Mouse (Mus musculus) stomach, embryonic 14.5 days (tissue): ENCODE data around the gene Trpc4ap. TPM values are rescaled to one million over a fixed set of nuclear protein-coding genes. Genes with fewer than 3 reads are reported as not detected.
A peak's percentile ranks its signal among the peaks of the same experiment; 100 is the strongest.

Experiments
- ATAC-seq: fragments of 200-750 bp; cut with Nextera tagmentation; 2 replicates; pipeline ENCODE4 v1.8.0; 2017; ENCODE audit warnings: low read depth, moderate TSS enrichment; ENCODE audit not compliant: insufficient number of reproducible peaks, insufficient read depth, low FRiP score
- H3K27ac ChIP-seq: fragments of 300-500 bp; sonication (generic); 2 replicates; pipeline ENCODE4 v1.5.1; 2014; ENCODE audit warnings: mild to moderate bottlenecking, low read length, moderate library complexity, mixed read lengths
- H3K27me3 ChIP-seq: fragments of 300-500 bp; sonication (generic); 2 replicates; pipeline ENCODE4 v1.6.1; 2014; ENCODE audit warnings: low read length, control low read depth, mixed read lengths; ENCODE audit not compliant: control insufficient read depth, insufficient read depth
- H3K36me3 ChIP-seq: fragments of 300-500 bp; sonication (generic); 2 replicates; pipeline ENCODE4 v1.6.1; 2014; ENCODE audit warnings: mild to moderate bottlenecking, control low read depth, low read length, moderate library complexity, mixed read lengths; ENCODE audit not compliant: control insufficient read depth, insufficient read depth
- H3K4me1 ChIP-seq: fragments of 300-500 bp; sonication (generic); 2 replicates; pipeline ENCODE4 v1.6.1; 2014; ENCODE audit warnings: low read length, control low read depth, mixed read lengths; ENCODE audit not compliant: control insufficient read depth, insufficient read depth
- H3K4me2 ChIP-seq: fragments of 300-500 bp; sonication (generic); replicated peaks from 2 replicates; pipeline ENCODE4 v1.6.1; 2014; ENCODE audit warnings: low read depth, low read length, control low read depth
- H3K4me3 ChIP-seq: fragments of 300-500 bp; sonication (generic); 2 replicates; pipeline ENCODE4 v1.5.1; 2014; ENCODE audit warnings: low read depth, low read length, control low read depth
- H3K9ac ChIP-seq: fragments of 300-500 bp; sonication (generic); replicated peaks from 2 replicates; pipeline ENCODE4 v1.6.1; 2014; ENCODE audit warnings: low read depth, mild to moderate bottlenecking, control low read depth, low read length, moderate library complexity, mixed read lengths
- H3K9me3 ChIP-seq: fragments of 300-500 bp; sonication (generic); 2 replicates; pipeline ENCODE4 v1.6.1; 2016; ENCODE audit warnings: low read depth, low read length, control low read depth; ENCODE audit not compliant: control insufficient read depth
- WGBS: fragments of 180-500 bp; shearing (Covaris S2); extraction: QIAGEN DNeasy Blood & Tissue Kit; methylation state at CpG from one replicate; pipeline ENCODE4 v1.1.7; 2014; 5-methylcytosine and 5-hydroxymethylcytosine counted together
- polyA plus RNA-seq: library from polyadenylated mRNA; unstranded; fragments of >200 nt; fragmentation: Nextera tagmentation; extraction: Ambion mirVana; gene quantifications from 2 replicates; pipeline ENCODE4 v1.2.1, GENCODE M21; 2014

The Trpc4ap gene
- polyA plus RNA-seq, 1 experiment from 2014 or later, result 137 TPM

DNA sequence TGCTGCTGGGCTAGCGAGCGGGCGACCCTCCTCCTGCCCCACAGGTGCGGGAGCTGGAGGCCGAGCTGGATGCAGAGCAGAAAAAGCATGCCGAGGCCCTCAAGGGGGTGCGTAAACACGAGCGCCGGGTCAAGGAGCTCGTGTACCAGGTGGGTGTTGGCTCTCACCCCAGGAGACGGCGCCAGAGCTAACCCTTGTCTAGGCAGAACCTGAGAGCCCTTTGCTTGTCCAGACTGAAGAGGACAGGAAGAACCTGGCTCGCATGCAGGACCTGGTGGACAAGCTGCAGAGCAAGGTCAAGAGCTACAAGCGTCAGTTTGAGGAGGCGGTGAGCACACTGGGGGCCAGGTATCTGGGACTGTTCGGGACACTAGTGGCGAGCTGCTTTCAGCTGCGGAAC lies 59.1 kb downstream of the Trpc4ap start:
- ATAC-seq, result no peak
- Histone ChIP-seq H3K4me2 (no peak overlapping the region), H3K27ac (no peak overlapping the region), H3K9me3 (no peaks in the 10 kb centered on the region), H3K4me1 (peaks cover 6% of the 10 kb centered on the region; the same call in 1 of the 2 replicates), H3K36me3 (peaks cover 45% of the 10 kb centered on the region), H3K4me3 (no peak overlapping the region), H3K27me3 (peaks cover 21% of the 10 kb centered on the region), H3K9ac (no peak overlapping the region)
- WGBS, result 64% methylated on average over 19 of the region's 19 CpGs

DNA sequence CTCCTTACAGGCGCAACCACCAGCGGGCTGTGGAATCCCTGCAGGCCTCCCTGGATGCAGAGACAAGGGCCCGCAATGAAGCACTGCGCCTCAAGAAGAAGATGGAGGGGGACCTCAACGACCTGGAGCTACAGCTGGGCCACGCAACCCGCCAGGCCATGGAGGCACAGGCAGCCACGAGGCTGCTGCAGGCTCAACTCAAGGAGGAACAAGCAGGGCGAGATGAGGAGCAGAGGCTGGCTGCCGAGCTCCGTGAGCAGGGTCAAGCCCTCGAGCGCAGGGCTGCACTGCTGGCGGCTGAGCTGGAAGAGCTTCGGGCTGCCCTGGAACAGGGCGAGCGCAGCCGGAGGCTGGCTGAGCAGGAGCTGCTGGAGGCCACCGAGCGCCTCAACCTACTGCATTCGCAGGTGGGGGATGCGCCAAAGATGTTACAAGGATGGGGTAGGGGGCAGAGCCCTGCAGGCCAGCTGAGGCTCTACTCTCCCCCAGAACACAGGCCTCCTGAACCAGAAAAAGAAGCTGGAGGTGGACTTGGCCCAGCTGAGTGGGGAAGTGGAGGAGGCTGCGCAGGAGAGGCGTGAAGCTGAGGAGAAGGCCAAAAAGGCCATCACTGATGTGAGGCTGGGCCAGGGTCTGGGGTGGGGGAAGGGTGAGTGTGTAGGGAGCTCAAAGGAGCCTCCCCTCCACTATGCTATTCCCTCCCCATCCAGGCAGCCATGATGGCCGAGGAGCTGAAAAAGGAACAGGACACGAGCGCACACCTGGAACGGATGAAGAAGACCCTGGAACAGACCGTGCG lies 59.8 kb downstream of the Trpc4ap start:
- Histone ChIP-seq H3K9ac (no peak overlapping the region), H3K4me1 (peaks cover 6% of the 10 kb centered on the region; the same call in 1 of the 2 replicates), H3K27me3 (peaks cover 21% of the 10 kb centered on the region), H3K27ac (no peak overlapping the region), H3K9me3 (no peaks in the 10 kb centered on the region), H3K4me2 (no peak overlapping the region), H3K4me3 (no peak overlapping the region), H3K36me3 (peaks cover 37% of the 10 kb centered on the region)
- WGBS, result 70% methylated on average over 30 of the region's 30 CpGs
- ATAC-seq, result no peak

DNA sequence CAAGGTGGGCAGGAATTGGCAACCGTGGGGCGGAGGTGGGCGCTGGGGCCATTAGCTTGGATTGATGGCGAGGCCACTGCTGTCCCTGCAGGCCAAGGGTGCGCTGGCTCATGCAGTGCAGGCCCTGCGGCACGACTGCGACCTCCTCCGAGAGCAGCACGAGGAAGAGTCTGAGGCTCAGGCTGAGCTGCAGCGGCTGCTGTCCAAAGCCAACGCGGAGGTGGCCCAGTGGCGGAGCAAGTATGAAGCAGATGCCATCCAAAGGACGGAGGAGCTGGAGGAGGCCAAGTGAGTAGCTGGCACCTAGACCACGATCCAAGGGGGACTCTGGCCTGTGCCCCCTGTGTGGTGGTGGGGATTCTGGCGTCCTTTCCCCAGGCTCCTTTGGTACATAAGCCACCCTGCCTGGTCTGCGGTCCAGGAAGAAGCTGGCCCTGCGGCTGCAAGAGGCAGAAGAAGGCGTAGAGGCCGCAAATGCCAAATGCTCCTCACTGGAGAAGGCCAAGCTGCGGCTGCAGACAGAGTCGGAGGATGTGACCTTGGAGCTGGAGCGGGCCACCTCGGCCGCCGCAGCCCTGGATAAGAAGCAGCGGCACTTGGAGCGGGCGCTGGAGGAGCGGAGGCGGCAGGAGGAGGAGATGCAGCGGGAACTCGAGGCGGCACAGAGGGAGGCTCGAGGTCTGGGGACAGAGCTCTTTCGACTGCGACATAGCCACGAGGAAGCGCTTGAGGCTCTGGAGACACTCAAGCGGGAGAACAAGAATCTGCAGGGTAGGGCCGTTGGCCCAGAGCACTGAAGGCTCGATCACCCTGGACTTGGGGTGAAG lies 61.4 kb downstream of the Trpc4ap start:
- no peak for ATAC-seq
- no peak overlapping the region for H3K4me3 ChIP-seq
- peaks cover 25% of the 10 kb centered on the region for H3K36me3 ChIP-seq
- peaks cover 6% of the 10 kb centered on the region; the same call in 1 of the 2 replicates for H3K4me1 ChIP-seq
- no peaks in the 10 kb centered on the region for H3K9me3 ChIP-seq
- peaks cover 21% of the 10 kb centered on the region for H3K27me3 ChIP-seq
- 36% methylated on average over 43 of the region's 43 CpGs for WGBS
- no peak overlapping the region for H3K4me2 ChIP-seq
- H3K27ac ChIP-seq, result no peak overlapping the region
- H3K9ac ChIP-seq, result no peak overlapping the region

DNA sequence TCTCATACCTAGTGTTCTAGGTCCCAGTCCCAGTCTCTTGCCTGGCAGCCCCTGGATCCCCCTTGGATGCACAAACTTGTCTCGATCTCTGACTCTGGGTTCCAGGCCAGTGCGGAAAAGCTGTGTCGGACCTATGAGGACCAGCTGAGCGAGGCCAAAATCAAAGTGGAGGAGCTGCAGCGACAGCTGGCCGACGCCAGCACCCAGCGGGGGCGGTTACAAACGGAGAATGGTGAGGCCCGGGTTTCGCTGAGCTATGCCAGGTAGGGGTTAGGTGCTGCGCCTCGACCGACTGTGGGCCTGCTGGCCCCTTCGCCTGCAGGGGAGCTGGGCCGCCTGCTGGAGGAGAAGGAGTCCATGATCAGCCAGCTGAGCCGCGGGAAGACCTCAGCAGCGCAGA lies 62.0 kb downstream of the Trpc4ap start:
- no peak for ATAC-seq
- no peak overlapping the region for H3K4me2 ChIP-seq
- WGBS, result 54% methylated on average over 20 of the region's 20 CpGs
- H3K9me3 ChIP-seq, result no peaks in the 10 kb centered on the region
- H3K4me1 ChIP-seq, result peaks cover 6% of the 10 kb centered on the region; the same call in 1 of the 2 replicates
- peaks cover 21% of the 10 kb centered on the region for H3K27me3 ChIP-seq
- 0 out of 2 replicates have a peak overlapping the region, but pooled peaks have one; percentile 8 for H3K4me3 ChIP-seq
- no peak overlapping the region for H3K9ac ChIP-seq
- H3K27ac ChIP-seq, result no peak overlapping the region
- H3K36me3 ChIP-seq, result peaks cover 18% of the 10 kb centered on the region

DNA sequence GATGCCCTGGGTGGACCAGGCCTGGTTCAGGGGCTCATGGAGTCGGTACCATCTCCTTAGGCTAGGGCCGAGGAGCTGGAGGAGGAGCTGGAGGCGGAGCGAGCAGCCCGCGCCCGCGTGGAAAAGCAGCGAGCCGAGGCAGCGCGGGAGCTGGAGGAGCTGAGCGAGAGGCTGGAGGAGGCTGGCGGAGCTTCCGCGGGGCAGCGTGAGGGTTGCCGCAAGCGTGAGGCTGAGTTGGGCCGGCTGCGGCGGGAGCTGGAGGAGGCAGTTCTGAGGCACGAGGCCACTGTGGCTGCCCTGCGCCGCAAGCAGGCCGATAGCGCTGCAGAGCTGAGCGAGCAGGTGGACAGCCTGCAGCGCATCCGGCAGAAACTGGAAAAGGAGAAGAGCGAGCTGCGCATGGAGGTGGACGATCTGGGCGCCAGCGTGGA lies 62.9 kb downstream of the Trpc4ap start:
- Histone ChIP-seq H3K4me2 (peak overlapping the region; percentile 40), H3K27ac (no peak overlapping the region), H3K9ac (no peak overlapping the region), H3K4me1 (peaks cover 6% of the 10 kb centered on the region; the same call in 1 of the 2 replicates), H3K9me3 (no peaks in the 10 kb centered on the region), H3K4me3 (peak overlapping the region; percentile 8; the same call in 1 of the 2 replicates), H3K27me3 (peaks cover 21% of the 10 kb centered on the region), H3K36me3 (peaks cover 9% of the 10 kb centered on the region; the same call in 1 of the 2 replicates)
- peak; percentile 37; the same call in 1 of the 2 replicates for ATAC-seq
- 3% methylated on average over 35 of the region's 35 CpGs for WGBS

DNA sequence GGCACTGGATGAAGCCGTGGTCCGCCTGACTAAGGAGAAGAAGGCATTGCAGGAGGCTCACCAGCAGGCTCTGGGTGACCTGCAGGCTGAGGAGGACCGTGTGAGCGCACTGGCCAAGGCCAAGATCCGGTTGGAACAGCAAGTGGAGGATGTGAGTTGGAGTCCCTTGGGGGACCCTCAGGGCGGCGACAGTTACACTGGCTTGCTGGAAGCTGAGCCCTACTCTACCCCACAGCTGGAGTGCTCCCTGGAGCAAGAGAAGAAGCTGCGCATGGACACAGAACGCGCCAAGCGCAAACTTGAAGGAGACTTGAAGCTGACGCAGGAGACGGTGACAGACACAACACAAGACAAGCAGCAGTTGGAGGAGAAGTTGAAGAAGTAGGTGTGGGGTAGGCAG lies 63.7 kb downstream of the Trpc4ap start:
- Histone ChIP-seq H3K9me3 (no peaks in the 10 kb centered on the region), H3K4me2 (no peak overlapping the region; the same call in 1 of the 2 replicates), H3K9ac (no peak overlapping the region), H3K27me3 (peaks cover 21% of the 10 kb centered on the region), H3K27ac (no peak overlapping the region), H3K4me1 (peaks cover 6% of the 10 kb centered on the region; the same call in 1 of the 2 replicates), H3K4me3 (no peak overlapping the region), H3K36me3 (peaks cover 3% of the 10 kb centered on the region; the same call in 1 of the 2 replicates)
- 86% methylated on average over 13 of the region's 13 CpGs for WGBS
- no peak for ATAC-seq

DNA sequence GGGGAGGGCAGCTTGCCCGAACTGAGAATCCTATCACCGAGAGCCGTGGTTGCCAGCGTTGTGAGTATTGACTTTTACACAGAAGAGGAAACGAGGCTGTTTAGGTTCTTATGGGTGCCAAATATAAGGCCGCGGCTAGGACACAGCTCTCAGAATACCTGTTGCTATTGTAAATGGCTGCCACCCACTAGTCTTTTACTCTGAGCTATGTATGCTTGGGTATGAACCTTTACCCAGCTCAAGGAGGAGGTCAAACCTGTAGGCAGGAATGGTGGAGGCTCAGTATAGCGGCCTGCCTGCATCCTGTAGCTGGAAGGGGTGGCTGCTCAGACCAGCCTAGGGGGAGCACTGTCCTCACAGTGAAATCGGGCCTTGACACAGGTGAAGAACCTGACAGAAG lies 64.1 kb downstream of the Trpc4ap start:
- no peak overlapping the region for H3K4me3 ChIP-seq
- no peak overlapping the region for H3K4me2 ChIP-seq
- no peak for ATAC-seq
- no peak overlapping the region for H3K27ac ChIP-seq
- H3K9ac ChIP-seq, result no peak overlapping the region
- H3K4me1 ChIP-seq, result peaks cover 6% of the 10 kb centered on the region; the same call in 1 of the 2 replicates
- no peaks in the 10 kb centered on the region for H3K9me3 ChIP-seq
- H3K36me3 ChIP-seq, result 0 out of 2 replicates have a peak, but pooled peaks cover 2% of the 10 kb centered on the region
- peaks cover 21% of the 10 kb centered on the region for H3K27me3 ChIP-seq
- WGBS, result 84% methylated on average over 9 of the region's 9 CpGs

DNA sequence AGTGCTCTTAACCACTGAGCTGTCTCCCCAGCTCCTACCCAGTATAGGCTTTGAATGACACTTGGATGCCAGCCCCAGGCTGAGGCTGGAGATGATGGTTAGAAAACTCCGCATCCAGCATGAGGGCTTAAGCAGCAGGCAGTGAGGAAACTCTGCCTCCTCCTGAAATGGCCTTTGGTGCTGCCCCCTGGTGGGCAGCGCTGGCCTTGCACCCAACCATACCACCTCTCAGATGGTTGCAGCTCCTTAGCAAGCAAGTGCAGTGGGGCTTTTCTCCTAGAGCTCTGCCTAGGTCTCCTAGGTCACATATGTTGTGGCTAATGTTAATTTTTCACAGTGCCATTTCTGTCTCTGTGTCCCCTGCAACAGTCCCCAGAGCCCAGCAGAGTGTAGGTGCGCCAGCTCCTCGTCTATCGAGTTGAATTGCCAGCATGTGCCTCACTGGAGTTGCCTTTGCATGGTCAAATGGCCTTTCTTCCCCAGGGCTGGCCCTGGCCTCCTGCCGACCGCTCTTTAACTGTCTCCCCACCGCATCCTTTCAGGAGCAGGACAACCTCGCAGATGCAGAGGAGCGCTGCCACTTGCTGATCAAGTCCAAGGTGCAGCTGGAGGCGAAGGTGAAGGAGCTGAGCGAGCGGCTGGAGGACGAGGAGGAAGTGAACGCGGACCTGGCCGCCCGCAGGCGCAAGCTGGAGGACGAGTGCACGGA lies 65.0 kb downstream of the Trpc4ap start:
- H3K9me3 ChIP-seq, result no peaks in the 10 kb centered on the region
- no peak overlapping the region for H3K9ac ChIP-seq
- ATAC-seq, result no peak
- H3K27ac ChIP-seq, result no peak overlapping the region
- no peak overlapping the region for H3K4me3 ChIP-seq
- peaks cover 20% of the 10 kb centered on the region for H3K27me3 ChIP-seq
- WGBS, result 58% methylated on average over 21 of the region's 21 CpGs
- H3K4me1 ChIP-seq, result peaks cover 6% of the 10 kb centered on the region; the same call in 1 of the 2 replicates
- no peak overlapping the region for H3K4me2 ChIP-seq
- H3K36me3 ChIP-seq, result no peaks in the 10 kb centered on the region
